Mouse (Mus musculus) MEL (cell line): ENCODE data around the gene Erbin. TPM values are rescaled to one million over a fixed set of nuclear protein-coding genes. Genes with fewer than 3 reads are reported as not detected.

Source experiments
- DNase-seq: peaks from one replicate; pipeline ENCODE4 v3.0.0; 2011; ENCODE audit warnings: low read depth, low spot score
- H3K27ac ChIP-seq: 2 replicates; pipeline ENCODE4 v1.5.1; 2012; ENCODE audit warnings: low read depth, mild to moderate bottlenecking, control low read depth, low read length, moderate library complexity; ENCODE audit not compliant: control insufficient read depth
- H3K27me3 ChIP-seq, 2 experiments: fragments of 150-350 bp in 1 of 2; sonication (generic) in 1 of 2; 2 replicates each; pipeline ENCODE4 v1.6.1; 2012; ENCODE audit warnings: low read length in 2 of 2, mild to moderate bottlenecking in 2 of 2, improper control_type of control experiment in 1 of 2, moderate library complexity in 1 of 2; ENCODE audit not compliant: insufficient read depth in 2 of 2, control insufficient read depth in 1 of 2
- H3K36me3 ChIP-seq, 2 experiments: 2 replicates each; pipeline ENCODE4 v1.6.1; 2012 to 2014; ENCODE audit warnings: low read length in 2 of 2, improper control_type of control experiment in 1 of 2, inconsistent platforms in 1 of 2, mild to moderate bottlenecking in 1 of 2; ENCODE audit not compliant: insufficient read depth in 2 of 2, control insufficient read depth in 1 of 2
- H3K4me1 ChIP-seq, 2 experiments: fragments of 150-350 bp in 1 of 2; sonication (generic) in 1 of 2; 2 replicates each; pipeline ENCODE4 v1.6.1; 2012; ENCODE audit warnings: low read length in 2 of 2, improper control_type of control experiment in 1 of 2, mild to moderate bottlenecking in 1 of 2; ENCODE audit not compliant: insufficient read depth in 2 of 2, control insufficient read depth in 1 of 2
- H3K4me3 ChIP-seq, 2 experiments: fragments of 150-350 bp in 1 of 2; sonication (generic) in 1 of 2; 2 replicates each; pipeline ENCODE4 v1.5.1; 2012; ENCODE audit warnings: low read depth in 2 of 2, low read length in 2 of 2, mild to moderate bottlenecking in 2 of 2, moderate library complexity in 2 of 2, control low read depth in 1 of 2, improper control_type of control experiment in 1 of 2; ENCODE audit not compliant: control insufficient read depth in 1 of 2, insufficient read depth in 1 of 2
- H3K79me2 ChIP-seq: 2 replicates; pipeline ENCODE4 v1.6.1; 2012; ENCODE audit warnings: mild to moderate bottlenecking, low read length, moderate library complexity; ENCODE audit not compliant: control insufficient read depth, poor library complexity, insufficient read depth
- H3K9ac ChIP-seq: 2 replicates; pipeline ENCODE4 v1.6.1; 2012; ENCODE audit warnings: low read depth, mild to moderate bottlenecking, control low read depth, low read length, moderate library complexity; ENCODE audit not compliant: control insufficient read depth, poor library complexity, severe bottlenecking
- H3K9me3 ChIP-seq: fragments of 150-350 bp; sonication (generic); replicated peaks from 2 replicates; pipeline ENCODE4 v1.6.1; 2012; ENCODE audit warnings: mild to moderate bottlenecking, low read length, improper control_type of control experiment, moderate library complexity; ENCODE audit not compliant: insufficient read depth
- BHLHE40 ChIP-seq: IDR thresholded peaks from 2 replicates; pipeline ENCODE4 v1.6.1; 2012; ENCODE audit warnings: low read depth, mild to moderate bottlenecking, inconsistent platforms, low read length, improper control_type of control experiment, borderline replicate concordance
- CTCF ChIP-seq, 3 experiments: IDR thresholded peaks in 2 of 3; conservative IDR thresholded peaks in 1 of 3; 2 replicates each; pipeline ENCODE4 v1.5.1; 2011 to 2012; ENCODE audit warnings: low read length in 3 of 3, low read depth in 2 of 3, mild to moderate bottlenecking in 2 of 3, improper control_type of control experiment in 1 of 3, inconsistent platforms in 1 of 3, mixed read lengths in 1 of 3, moderate library complexity in 1 of 3; ENCODE audit not compliant: control insufficient read depth in 1 of 3, insufficient read depth in 1 of 3, poor library complexity in 1 of 3, severe bottlenecking in 1 of 3
- ELF1 ChIP-seq: IDR thresholded peaks from 2 replicates; pipeline ENCODE4 v1.6.1; 2014; ENCODE audit warnings: low read depth, mild to moderate bottlenecking, inconsistent platforms, low read length, improper control_type of control experiment, moderate library complexity
- EP300 ChIP-seq, 2 experiments: IDR thresholded peaks; 2 replicates each; pipeline ENCODE4 v1.6.1; 2011; ENCODE audit warnings: improper control_type of control experiment in 2 of 2, low read length in 2 of 2, low read depth in 1 of 2, mild to moderate bottlenecking in 1 of 2
- ETS1 ChIP-seq: IDR thresholded peaks from 2 replicates; pipeline ENCODE4 v1.6.1; 2012; ENCODE audit warnings: low read depth, mild to moderate bottlenecking, inconsistent platforms, low read length, improper control_type of control experiment, moderate library complexity
- GATA1 ChIP-seq: IDR thresholded peaks from 2 replicates; pipeline ENCODE4 v1.6.1; 2011; ENCODE audit warnings: low read depth, low read length, improper control_type of control experiment
- MAX ChIP-seq: IDR thresholded peaks from 2 replicates; pipeline ENCODE4 v1.6.1; 2011; ENCODE audit warnings: low read length, improper control_type of control experiment
- MXI1 ChIP-seq: IDR thresholded peaks from 2 replicates; pipeline ENCODE4 v1.6.1; 2011; ENCODE audit warnings: mild to moderate bottlenecking, low read depth, low read length, improper control_type of control experiment
- MYB ChIP-seq: IDR thresholded peaks from 2 replicates; pipeline ENCODE4 v1.6.1; 2011; ENCODE audit warnings: mild to moderate bottlenecking, low read depth, low read length, improper control_type of control experiment
- RAD21 ChIP-seq: IDR thresholded peaks from 2 replicates; pipeline ENCODE4 v1.6.1; 2011; ENCODE audit warnings: mild to moderate bottlenecking, low read depth, low read length, improper control_type of control experiment
- RCOR1 ChIP-seq: IDR thresholded peaks from 2 replicates; pipeline ENCODE4 v1.6.1; 2012; ENCODE audit warnings: low read depth, mild to moderate bottlenecking, inconsistent platforms, low read length, improper control_type of control experiment
- SMC3 ChIP-seq: IDR thresholded peaks from 2 replicates; pipeline ENCODE4 v1.6.1; 2011; ENCODE audit warnings: low read depth, low read length, improper control_type of control experiment
- TBP ChIP-seq: IDR thresholded peaks from 2 replicates; pipeline ENCODE4 v1.8.0; 2011; ENCODE audit warnings: low read depth, low read length, improper control_type of control experiment
- TCF12 ChIP-seq: IDR thresholded peaks from 2 replicates; pipeline ENCODE4 v1.6.1; 2014; ENCODE audit warnings: low read depth, mild to moderate bottlenecking, inconsistent platforms, low read length, improper control_type of control experiment, moderate library complexity
- UBTF ChIP-seq: IDR thresholded peaks from 2 replicates; pipeline ENCODE4 v1.6.1; 2012; ENCODE audit warnings: low read depth, mild to moderate bottlenecking, inconsistent platforms, low read length, improper control_type of control experiment, moderate library complexity, borderline replicate concordance; ENCODE audit not compliant: insufficient read depth
- USF2 ChIP-seq, 2 experiments: IDR thresholded peaks; 2 replicates each; pipeline ENCODE4 v1.6.1; 2011 to 2012; ENCODE audit warnings: improper control_type of control experiment in 2 of 2, low read length in 2 of 2, borderline replicate concordance in 1 of 2, inconsistent platforms in 1 of 2, low read depth in 1 of 2, mild to moderate bottlenecking in 1 of 2; ENCODE audit not compliant: insufficient read depth in 1 of 2
- ZMIZ1 ChIP-seq: IDR thresholded peaks from 2 replicates; pipeline ENCODE4 v1.6.1; 2012; ENCODE audit warnings: low read depth, mild to moderate bottlenecking, inconsistent platforms, low read length, improper control_type of control experiment, moderate library complexity
- polyA plus RNA-seq, 2 experiments: library from polyadenylated mRNA; stranded (reverse) in 1 of 2; unstranded in 1 of 2; fragments of >175 nt in 1 of 2; fragments of >200 nt in 1 of 2; gene quantifications; 2 replicates each; pipeline versions ENCODE4 v1.2.1 to v1.2.4; 2012; ENCODE audit warnings: low replicate concordance in 2 of 2, low read depth in 1 of 2; ENCODE audit not compliant: insufficient read length in 2 of 2, insufficient read depth in 1 of 2, missing spikeins in 1 of 2
- total RNA-seq: library from RNA; depleted of rRNA; stranded (reverse); fragments of 300-350 nt; gene quantifications from 2 replicates; pipeline ENCODE4 v1.2.3, GENCODE M21; 2012

The Erbin gene
- total and polyA plus RNA-seq, 3 experiments: 15.2 to 18.6 TPM; not detected in 1

GRCm38 (mm10) chr13:103822270-103822669 lies 98.0 kb downstream of the Erbin start:
- no peak overlapping the region for H3K27ac ChIP-seq
- no peaks in the 10 kb centered on the region for H3K79me2 ChIP-seq
- no peak overlapping the region for H3K4me3 ChIP-seq
- TF ChIP-seq MAX: no peak
- TF ChIP-seq SMC3: no peak
- no peak for TF ChIP-seq ELF1
- no peak for TF ChIP-seq USF2 (IDR thresholded peaks at IDR 0.05; ENCODE audit: borderline replicate concordance in 1 of 2, insufficient read depth in 1 of 2, low read depth in 1 of 2, low read length in 2 of 2)
- H3K9me3 ChIP-seq: no peaks in the 10 kb centered on the region
- peaks cover 6 to 11% of the 10 kb centered on the region in 2 experiments; a peak in 3 of 4 replicates for H3K4me1 ChIP-seq
- H3K36me3 ChIP-seq: peaks cover 2 to 10% of the 10 kb centered on the region in 2 experiments
- H3K27me3 ChIP-seq: no peaks in the 10 kb centered on the region
- H3K9ac ChIP-seq: no peak overlapping the region
- DNase-seq: no peak

GRCm38 (mm10) chr13:103819377-103819776 lies 100.9 kb downstream of the Erbin start:
- Histone ChIP-seq H3K27ac (no peak overlapping the region), H3K9me3 (no peaks in the 10 kb centered on the region), H3K9ac (no peak overlapping the region), H3K79me2 (no peaks in the 10 kb centered on the region), H3K4me1 (peaks cover 0 to 2% of the 10 kb centered on the region in 2 experiments; a peak in 1 of 4 replicates), H3K36me3 (peaks cover 0 to 8% of the 10 kb centered on the region in 2 experiments; a peak in 3 of 4 replicates), H3K27me3 (no peaks in the 10 kb centered on the region), H3K4me3 (no peak overlapping the region)
- TF ChIP-seq RAD21 (no peak), TCF12 (peak; percentile 60), ETS1 (0 out of 2 replicates have a peak, but pooled peaks have one; percentile 43), MAX (no peak), GATA1 (peak; percentile 85), EP300 (IDR thresholded peaks at IDR 0.05; ENCODE audit: low read depth in 1 of 2, low read length in 2 of 2) (peak; percentile 63 to 73), ZMIZ1 (no peak), RCOR1 (peak; percentile 91), SMC3 (peak; percentile 12; the same call in 1 of the 2 replicates), CTCF (IDR thresholded peaks at IDR 0.05 in 2 of 3, conservative IDR thresholded peaks at IDR 0.05 in 1 of 3; ENCODE audit: control insufficient read depth in 1 of 3, insufficient read depth in 1 of 3, low read depth in 2 of 3, low read length in 3 of 3, poor library complexity in 1 of 3, severe bottlenecking in 1 of 3) (no peak), MYB (no peak), UBTF (no peak), TBP (peak; percentile 76), MXI1 (no peak), BHLHE40 (no peak)
- peak; percentile 75 for DNase-seq
